Mouse (Mus musculus): Measurements from ENCODE around the gene Acss1.
A peak's percentile ranks its signal among the peaks of the same experiment; 100 is the strongest.

Gene Acss1

GRCm38 (mm10) chr2:150643166-150643565 is 25.1 kb downstream of the Acss1 start:
- DNase-seq (ENCODE audit: low spot score in 2 of 2): no peak

- no peak for DNase-seq (ENCODE audit: low spot score in 2 of 2)
These were observed 29.9 kb downstream of the Acss1 start for GRCm38 (mm10) chr2:150638370-150638733.

GRCm38 (mm10) chr2:150637702-150638369 is 30.5 kb downstream of the Acss1 start:
- no peak for DNase-seq (ENCODE audit: low spot score in 2 of 2)

- no peak for DNase-seq (ENCODE audit: low spot score in 2 of 2)
These were observed 32.3 kb downstream of the Acss1 start for GRCm38 (mm10) chr2:150635877-150636446.

- DNase-seq (ENCODE audit: low spot score in 2 of 2): no peak
These were observed 39.0 kb downstream of the Acss1 start for GRCm38 (mm10) chr2:150629255-150629654.

GRCm38 (mm10) chr2:150627140-150627539 is 41.2 kb downstream of the Acss1 start:
- DNase-seq (ENCODE audit: low spot score in 2 of 2): no peak

GRCm38 (mm10) chr2:150624926-150625325 is 43.4 kb downstream of the Acss1 start:
- DNase-seq (ENCODE audit: low spot score in 2 of 2): no peak

GRCm38 (mm10) chr2:150623957-150624356 is 44.3 kb downstream of the Acss1 start:
- DNase-seq (ENCODE audit: low spot score in 2 of 2): no peak

GRCm38 (mm10) chr2:150621698-150622097 is 46.6 kb downstream of the Acss1 start:
- DNase-seq (ENCODE audit: low spot score in 2 of 2): no peak

GRCm38 (mm10) chr2:150610097-150610496 is 58.2 kb downstream of the Acss1 start:
- no peak for DNase-seq (ENCODE audit: low spot score in 2 of 2)

- peak; percentile 24 to 38 for DNase-seq (ENCODE audit: low spot score in 2 of 2)
These were observed 59.3 kb downstream of the Acss1 start for GRCm38 (mm10) chr2:150608872-150609560.

GRCm38 (mm10) chr2:150608087-150608799 is 60.1 kb downstream of the Acss1 start, which contains the start of gene Apmap:
Gene Apmap (minus strand): TSS chr2:150608567.
- DNase-seq (ENCODE audit: low spot score in 2 of 2): peak; percentile 91 to 95

GRCm38 (mm10) chr2:150607086-150607485 is 61.2 kb downstream of the Acss1 start:
- no peak for DNase-seq (ENCODE audit: low spot score in 2 of 2)

GRCm38 (mm10) chr2:150604802-150605201 is 63.5 kb downstream of the Acss1 start:
- no peak for DNase-seq (ENCODE audit: low spot score in 2 of 2)

- no peak for DNase-seq (ENCODE audit: low spot score in 2 of 2)
These were observed 66.1 kb downstream of the Acss1 start for GRCm38 (mm10) chr2:150602166-150602565.

GRCm38 (mm10) chr2:150600263-150600662 is 68.0 kb downstream of the Acss1 start:
- no peak for DNase-seq (ENCODE audit: low spot score in 2 of 2)

GRCm38 (mm10) chr2:150595411-150596190 is 72.7 kb downstream of the Acss1 start:
- no peak for DNase-seq (ENCODE audit: low spot score in 2 of 2)

- no peak for DNase-seq (ENCODE audit: low spot score in 2 of 2)
These were observed 79.2 kb downstream of the Acss1 start for GRCm38 (mm10) chr2:150589076-150589475.

GRCm38 (mm10) chr2:150579628-150580027 is 88.7 kb downstream of the Acss1 start:
- no peak for DNase-seq (ENCODE audit: low spot score in 2 of 2)

GRCm38 (mm10) chr2:150578603-150579002 is 89.7 kb downstream of the Acss1 start:
- no peak for DNase-seq (ENCODE audit: low spot score in 2 of 2)

GRCm38 (mm10) chr2:150576256-150576655 is 92.0 kb downstream of the Acss1 start:
- DNase-seq (ENCODE audit: low spot score in 2 of 2): no peak

- no peak for DNase-seq (ENCODE audit: low spot score in 2 of 2)
These were observed 95.8 kb downstream of the Acss1 start for GRCm38 (mm10) chr2:150572463-150572862.

Measured in urinary bladder, postnatal 36 days (tissue).